Mouse (Mus musculus) embryonic facial prominence, embryonic 13.5 days (tissue): Measurements from ENCODE around the gene Acvrl1. TPM values are rescaled to one million over a fixed set of nuclear protein-coding genes. Genes with fewer than 3 reads are reported as not detected.

ENCODE experiments used
- ATAC-seq: fragments of 200-750 bp; cut with Nextera tagmentation; 2 replicates; pipeline ENCODE4 v1.8.0; 2017; ENCODE audit warnings: low read depth; ENCODE audit not compliant: insufficient number of reproducible peaks, insufficient read depth, low FRiP score, low TSS enrichment
- H3K27ac ChIP-seq: fragments of 300-500 bp; sonication (generic); 2 replicates; pipeline ENCODE4 v1.5.1; 2015; ENCODE audit warnings: moderate library complexity, mild to moderate bottlenecking, inconsistent platforms
- H3K27me3 ChIP-seq: fragments of 300-500 bp; sonication (generic); 2 replicates; pipeline ENCODE4 v1.6.1; 2015; ENCODE audit warnings: mild to moderate bottlenecking, inconsistent platforms
- H3K36me3 ChIP-seq: fragments of 300-500 bp; sonication (generic); 2 replicates; pipeline ENCODE4 v1.6.1; 2015; ENCODE audit warnings: mild to moderate bottlenecking, inconsistent platforms
- H3K4me1 ChIP-seq: fragments of 300-500 bp; sonication (generic); 2 replicates; pipeline ENCODE4 v1.6.1; 2015; ENCODE audit warnings: inconsistent platforms
- H3K4me2 ChIP-seq: fragments of 300-500 bp; sonication (generic); 2 replicates; pipeline ENCODE4 v1.6.1; 2015; ENCODE audit warnings: moderate library complexity, mild to moderate bottlenecking, inconsistent platforms
- H3K4me3 ChIP-seq: fragments of 300-500 bp; sonication (generic); 2 replicates; pipeline ENCODE4 v1.5.1; 2015; ENCODE audit warnings: mild to moderate bottlenecking, inconsistent platforms
- H3K9ac ChIP-seq: fragments of 300-500 bp; sonication (generic); 2 replicates; pipeline ENCODE4 v1.6.1; 2015; ENCODE audit warnings: mild to moderate bottlenecking, inconsistent platforms
- H3K9me3 ChIP-seq: fragments of 300-500 bp; sonication (generic); 2 replicates; pipeline ENCODE4 v1.6.1; 2016; ENCODE audit warnings: inconsistent platforms
- WGBS: fragments of 180-500 bp; shearing (Covaris S2); methylation state at CpG from one replicate; pipeline ENCODE4 v1.1.7; 2015; ENCODE audit warnings: mixed read lengths; 5-methylcytosine and 5-hydroxymethylcytosine counted together
- polyA plus RNA-seq: library from polyadenylated mRNA; unstranded; fragments of >200 nt; fragmentation: Nextera tagmentation; extraction: Ambion mirVana; gene quantifications from 2 replicates; pipeline ENCODE4 v1.2.1, GENCODE M21; 2015

Acvrl1 gene
- polyA plus RNA-seq, 1 experiment from 2014 or later = 9.9 TPM

- H3K9ac ChIP-seq = peak overlapping the region; percentile 95
- peak overlapping the region; percentile 88 for H3K4me3 ChIP-seq
- H3K4me1 ChIP-seq = peaks cover 49% of the 10 kb centered on the region
- WGBS = 1% methylated on average over 23 of the region's 46 CpGs
- H3K27ac ChIP-seq = peak overlapping the region; percentile 73
- ATAC-seq = peak; percentile 7
- no peaks in the 10 kb centered on the region for H3K36me3 ChIP-seq
- no peaks in the 10 kb centered on the region for H3K9me3 ChIP-seq
- H3K4me2 ChIP-seq = peak overlapping the region; percentile 75
- 0 out of 2 replicates have a peak, but pooled peaks cover 8% of the 10 kb centered on the region for H3K27me3 ChIP-seq
These were observed 46.2 kb downstream of the Acvrl1 start for GRCm38 (mm10) chr15:101174294-101175130.

DNA sequence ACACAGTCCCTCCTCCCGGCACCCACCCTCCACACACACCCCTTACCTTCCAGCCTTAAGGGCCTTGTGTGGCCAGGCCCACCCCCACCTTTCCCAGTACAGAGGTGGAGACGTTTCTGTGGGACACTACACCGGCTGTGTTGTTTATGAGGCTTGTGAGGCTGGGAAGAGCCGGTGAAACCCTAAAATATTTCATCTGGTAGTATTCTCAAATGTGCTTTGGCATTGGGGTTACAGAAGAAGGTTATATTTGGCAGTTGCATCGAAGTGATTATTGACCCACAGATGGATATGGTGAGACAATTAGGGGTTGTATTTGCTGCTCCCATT is 46.8 kb downstream of the Acvrl1 start:
- Histone ChIP-seq H3K9me3 (no peaks in the 10 kb centered on the region), H3K9ac (peak overlapping the region; percentile 95), H3K27ac (peak overlapping the region; percentile 73), H3K4me2 (peak overlapping the region; percentile 75), H3K4me1 (peaks cover 51% of the 10 kb centered on the region), H3K4me3 (peak overlapping the region; percentile 88), H3K27me3 (0 out of 2 replicates have a peak, but pooled peaks cover 8% of the 10 kb centered on the region), H3K36me3 (no peaks in the 10 kb centered on the region)
- WGBS = 6% methylated on average over 5 of the region's 5 CpGs
- ATAC-seq = no peak

DNA sequence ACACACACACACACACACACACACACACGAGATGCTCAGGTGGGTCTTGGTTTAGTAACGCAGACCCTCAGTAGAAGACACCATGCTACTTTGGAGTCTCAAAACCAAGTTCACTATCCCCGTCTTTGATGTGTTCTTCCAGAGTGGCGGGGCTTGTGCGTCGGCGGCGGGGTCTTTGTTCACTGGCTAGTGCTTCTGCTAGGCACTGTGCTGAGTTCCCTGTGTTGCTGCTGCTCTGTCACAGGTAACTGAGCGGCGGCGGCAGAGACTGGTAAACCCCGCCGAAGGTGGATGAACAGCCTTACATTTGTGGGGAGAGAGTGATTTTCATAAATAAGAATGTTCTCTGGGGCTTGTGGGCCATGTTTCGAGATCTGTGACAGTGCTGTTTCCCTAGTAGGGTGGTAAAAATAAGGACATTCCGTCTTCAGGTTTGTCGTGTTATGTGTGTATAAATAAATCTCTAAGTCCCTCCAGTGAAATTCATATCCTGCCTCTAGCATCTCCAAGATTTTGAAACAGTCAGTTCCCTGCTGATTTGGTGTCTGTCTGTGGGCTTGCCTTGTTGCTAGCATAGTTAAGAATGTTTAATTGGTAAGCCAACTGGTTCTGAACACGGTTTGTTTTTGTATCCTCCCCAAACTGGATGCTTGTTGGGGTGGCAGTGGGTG is 47.4 kb downstream of the Acvrl1 start:
- no peak for ATAC-seq
- Histone ChIP-seq H3K27me3 (0 out of 2 replicates have a peak, but pooled peaks cover 8% of the 10 kb centered on the region), H3K4me2 (peak overlapping the region; percentile 75), H3K36me3 (no peaks in the 10 kb centered on the region), H3K9me3 (no peaks in the 10 kb centered on the region), H3K9ac (peak overlapping the region; percentile 95), H3K4me1 (peaks cover 57% of the 10 kb centered on the region), H3K27ac (peak overlapping the region; percentile 73), H3K4me3 (peak overlapping the region; percentile 88)
- WGBS = 19% methylated on average over 17 of the region's 17 CpGs

- Histone ChIP-seq H3K36me3 (no peaks in the 10 kb centered on the region), H3K4me3 (0 out of 2 replicates have a peak overlapping the region, but pooled peaks have one; percentile 88), H3K4me2 (peak overlapping the region; percentile 75), H3K27ac (peak overlapping the region; percentile 0; the same call in 1 of the 2 replicates), H3K27me3 (0 out of 2 replicates have a peak, but pooled peaks cover 8% of the 10 kb centered on the region), H3K9me3 (no peaks in the 10 kb centered on the region), H3K9ac (no peak overlapping the region), H3K4me1 (peaks cover 62% of the 10 kb centered on the region)
- ATAC-seq = no peak
- WGBS = 43% methylated on average over 3 of the region's 3 CpGs
These were observed 48.0 kb downstream of the Acvrl1 start for GRCm38 (mm10) chr15:101176284-101176680.

DNA sequence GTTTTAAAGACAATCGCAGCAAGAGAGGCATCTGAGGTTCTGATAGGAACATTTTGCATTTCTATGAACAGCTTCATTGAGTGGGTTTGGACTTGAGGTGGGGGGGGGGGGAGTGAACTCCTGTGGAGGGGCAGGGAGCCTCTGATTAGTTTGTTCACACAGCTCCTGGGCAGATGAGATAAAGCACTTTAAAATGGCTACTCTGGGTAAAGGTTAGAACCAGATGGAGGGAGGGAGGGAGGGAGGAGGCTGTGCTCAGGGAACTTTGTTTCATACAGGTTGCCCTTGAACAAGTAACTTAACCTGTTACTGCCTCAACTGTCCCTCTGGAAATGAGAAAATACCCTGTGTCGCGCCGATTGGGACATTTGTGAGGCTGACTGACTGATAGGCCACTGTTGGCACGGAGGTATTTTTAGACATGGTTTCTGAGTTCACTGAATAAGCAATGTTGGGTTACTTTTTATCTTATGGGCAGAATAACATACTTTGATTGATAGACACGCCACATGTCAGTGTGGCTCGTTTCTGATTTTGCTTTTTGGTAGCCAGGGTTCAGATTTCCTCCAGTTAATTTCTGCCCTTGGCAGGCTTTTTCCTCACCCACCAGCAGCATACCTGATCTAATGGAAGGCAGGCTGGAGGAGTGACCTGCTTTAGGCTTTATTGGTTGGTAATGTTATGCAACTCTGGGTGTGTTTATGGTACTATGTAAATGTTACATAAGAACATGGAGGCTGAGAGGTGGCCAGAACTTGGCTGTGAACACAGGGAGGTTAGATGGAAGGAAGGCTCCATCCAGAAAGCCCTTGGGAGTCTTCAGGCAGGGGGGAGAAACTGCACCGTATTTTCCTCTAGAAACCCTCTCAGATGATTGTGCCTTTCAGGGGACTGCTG is 48.7 kb downstream of the Acvrl1 start:
- Histone ChIP-seq H3K36me3 (no peaks in the 10 kb centered on the region), H3K4me2 (peak overlapping the region; percentile 75), H3K4me3 (no peak overlapping the region), H3K27ac (peak overlapping the region; percentile 36; the same call in 1 of the 2 replicates), H3K27me3 (0 out of 2 replicates have a peak, but pooled peaks cover 6% of the 10 kb centered on the region), H3K4me1 (peaks cover 67% of the 10 kb centered on the region), H3K9me3 (no peaks in the 10 kb centered on the region), H3K9ac (0 out of 2 replicates have a peak overlapping the region, but pooled peaks have one; percentile 21)
- ATAC-seq = no peak
- 49% methylated on average over 8 of the region's 8 CpGs for WGBS

GRCm38 (mm10) chr15:101180363-101181105 is 52.2 kb downstream of the Acvrl1 start:
- Histone ChIP-seq H3K4me3 (no peak overlapping the region), H3K36me3 (peaks cover 3% of the 10 kb centered on the region; the same call in 1 of the 2 replicates), H3K27me3 (no peaks in the 10 kb centered on the region), H3K4me2 (no peak overlapping the region), H3K9me3 (no peaks in the 10 kb centered on the region), H3K4me1 (peaks cover 63% of the 10 kb centered on the region), H3K27ac (0 out of 2 replicates have a peak overlapping the region, but pooled peaks have one; percentile 2), H3K9ac (no peak overlapping the region)
- WGBS = 72% methylated on average over 15 of the region's 15 CpGs
- no peak for ATAC-seq

DNA sequence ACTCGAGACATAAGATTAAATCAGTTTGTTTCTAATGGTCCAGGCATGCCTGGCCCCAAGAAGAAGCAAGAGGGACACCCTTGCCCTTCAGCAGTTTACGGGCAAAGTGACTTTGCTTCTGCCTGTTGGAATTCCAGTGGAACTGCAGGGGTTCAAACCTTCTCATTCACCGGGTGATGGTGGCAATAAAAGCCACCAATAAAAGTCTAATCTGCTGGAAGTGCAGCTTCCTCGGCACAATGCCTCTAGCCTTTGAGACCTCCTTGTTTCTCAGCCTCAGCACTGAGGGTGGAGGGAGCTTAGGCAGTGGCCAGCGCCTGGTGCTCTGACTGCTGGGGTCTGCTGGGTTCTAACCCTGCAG is 52.8 kb downstream of the Acvrl1 start:
- Histone ChIP-seq H3K27ac (peak overlapping the region; percentile 40; the same call in 1 of the 2 replicates), H3K27me3 (no peaks in the 10 kb centered on the region), H3K9ac (0 out of 2 replicates have a peak overlapping the region, but pooled peaks have one; percentile 47), H3K9me3 (no peaks in the 10 kb centered on the region), H3K36me3 (peaks cover 5% of the 10 kb centered on the region; the same call in 1 of the 2 replicates), H3K4me1 (peaks cover 58% of the 10 kb centered on the region), H3K4me3 (no peak overlapping the region), H3K4me2 (no peak overlapping the region)
- ATAC-seq = no peak
- WGBS = 35% methylated on average over 5 of the region's 5 CpGs

- peaks cover 54% of the 10 kb centered on the region for H3K4me1 ChIP-seq
- H3K36me3 ChIP-seq = peaks cover 10% of the 10 kb centered on the region; the same call in 1 of the 2 replicates
- H3K27ac ChIP-seq = peak overlapping the region; percentile 40; the same call in 1 of the 2 replicates
- 0 out of 2 replicates have a peak overlapping the region, but pooled peaks have one; percentile 47 for H3K9ac ChIP-seq
- H3K4me2 ChIP-seq = no peak overlapping the region
- ATAC-seq = no peak
- H3K9me3 ChIP-seq = no peaks in the 10 kb centered on the region
- no peaks in the 10 kb centered on the region for H3K27me3 ChIP-seq
- 43% methylated on average over 4 of the region's 4 CpGs for WGBS
- H3K4me3 ChIP-seq = no peak overlapping the region
These were observed 53.2 kb downstream of the Acvrl1 start for GRCm38 (mm10) chr15:101181500-101181899.

- no peak for ATAC-seq
- no peaks in the 10 kb centered on the region for H3K9me3 ChIP-seq
- no peak overlapping the region for H3K9ac ChIP-seq
- H3K27me3 ChIP-seq = no peaks in the 10 kb centered on the region
- peak overlapping the region; percentile 69 for H3K27ac ChIP-seq
- H3K36me3 ChIP-seq = peaks cover 10% of the 10 kb centered on the region; the same call in 1 of the 2 replicates
- peaks cover 43% of the 10 kb centered on the region for H3K4me1 ChIP-seq
- no peak overlapping the region for H3K4me3 ChIP-seq
- H3K4me2 ChIP-seq = no peak overlapping the region
- 50% methylated on average over 5 of the region's 5 CpGs for WGBS
These were observed 54.4 kb downstream of the Acvrl1 start for GRCm38 (mm10) chr15:101182676-101183075.

- Histone ChIP-seq H3K4me1 (peaks cover 36% of the 10 kb centered on the region), H3K9me3 (no peaks in the 10 kb centered on the region), H3K4me3 (no peak overlapping the region), H3K9ac (no peak overlapping the region), H3K27ac (no peak overlapping the region), H3K27me3 (no peaks in the 10 kb centered on the region), H3K36me3 (peaks cover 10% of the 10 kb centered on the region; the same call in 1 of the 2 replicates), H3K4me2 (no peak overlapping the region)
- ATAC-seq = no peak
- WGBS = 95% methylated on average over 8 of the region's 8 CpGs
These were observed 56.0 kb downstream of the Acvrl1 start for GRCm38 (mm10) chr15:101184300-101184699.
